Mouse (Mus musculus) urinary bladder, postnatal 36 days (tissue): ENCODE measurements around the gene Btg2.

ENCODE experiments used
- DNase-seq, 2 experiments: peaks; one replicate each; pipeline ENCODE4 v3.0.0; 2022; ENCODE audit warnings: low spot score in 2 of 2, mixed read lengths in 1 of 2

Gene Btg2

DNA sequence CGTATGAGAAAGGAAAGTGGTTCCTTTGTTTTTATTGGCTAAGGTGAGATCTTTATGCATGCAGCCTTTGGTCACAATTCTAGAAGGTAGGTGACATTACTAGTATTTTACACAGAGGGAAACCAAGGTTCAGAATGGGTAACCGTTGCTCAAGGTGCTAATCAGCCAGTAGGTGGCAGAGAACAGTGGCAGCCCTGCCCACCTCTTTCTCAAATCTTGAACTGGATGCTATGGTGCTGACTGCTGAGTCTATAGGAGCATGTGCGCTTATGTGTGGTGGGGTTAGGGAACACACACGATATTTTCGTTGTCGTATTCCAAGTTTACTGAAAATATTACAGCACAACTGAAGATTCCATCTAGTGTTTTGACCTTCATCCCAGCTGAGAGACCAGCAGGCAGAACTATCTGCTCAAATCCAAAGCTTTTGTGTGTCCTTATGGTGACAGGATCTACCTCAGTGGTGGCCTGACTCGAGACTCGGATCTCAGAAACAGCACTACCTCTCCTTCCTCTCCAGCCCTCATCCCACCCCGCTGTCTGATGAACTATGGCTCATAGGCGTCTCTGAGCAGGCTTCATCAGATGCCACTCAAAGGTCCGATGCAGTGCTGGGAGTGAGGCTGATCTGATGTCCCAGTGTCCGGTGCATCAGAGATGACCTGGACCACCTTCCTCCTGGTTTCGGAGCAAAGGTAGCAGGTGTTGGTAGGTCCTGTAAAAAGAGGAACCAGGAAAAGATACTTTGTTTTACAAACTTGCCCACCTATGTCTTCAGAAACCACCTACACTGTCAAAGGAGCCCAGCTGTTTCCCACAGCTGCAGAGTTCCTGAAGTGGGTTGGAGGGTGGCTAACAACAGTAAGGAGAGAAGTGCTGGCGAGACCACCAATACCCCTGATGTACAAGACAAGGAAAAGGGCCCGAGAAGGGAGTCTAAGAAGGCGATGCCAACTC lies 18.9 kb downstream of the Btg2 start:
- DNase-seq: no peak

DNA sequence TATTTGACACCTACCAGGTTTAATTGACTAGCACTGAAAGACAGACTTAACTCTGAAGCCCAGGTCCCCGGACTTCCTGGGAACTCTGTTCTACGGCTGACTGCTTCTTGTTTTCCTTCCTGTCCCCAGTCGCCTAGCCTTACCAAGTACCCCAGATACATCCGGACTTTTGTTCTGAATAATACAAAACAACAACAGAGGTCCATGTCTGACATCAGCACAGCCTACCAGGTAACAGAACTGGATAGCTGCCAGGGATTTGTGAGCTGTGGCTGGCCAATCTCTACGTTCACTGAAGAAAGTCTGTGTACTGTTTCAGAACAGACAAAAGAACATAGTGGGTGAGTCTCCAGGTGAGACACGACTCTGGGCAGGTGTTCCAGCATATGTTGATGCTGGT lies 20.1 kb downstream of the Btg2 start:
- no peak for DNase-seq

DNA sequence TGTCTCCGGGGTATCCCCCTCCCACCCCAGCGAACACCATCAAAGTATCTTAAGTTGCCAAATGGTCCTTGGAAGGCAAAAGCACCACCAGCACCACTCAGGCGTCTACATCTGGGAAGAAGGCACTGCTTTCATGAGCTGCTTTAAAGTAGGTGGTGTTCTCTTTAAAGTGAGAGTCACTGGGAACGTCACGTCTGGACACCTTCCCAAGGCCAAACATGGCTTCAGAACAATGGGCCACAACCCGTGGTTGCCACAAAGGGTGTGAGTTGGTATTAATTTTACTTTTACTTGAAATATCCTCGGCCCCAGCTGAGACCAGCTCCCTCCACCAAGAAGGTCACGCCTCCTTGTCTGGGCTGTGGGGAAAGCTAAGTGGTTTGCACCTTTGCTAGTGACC lies 21.2 kb downstream of the Btg2 start:
- DNase-seq: no peak

DNA sequence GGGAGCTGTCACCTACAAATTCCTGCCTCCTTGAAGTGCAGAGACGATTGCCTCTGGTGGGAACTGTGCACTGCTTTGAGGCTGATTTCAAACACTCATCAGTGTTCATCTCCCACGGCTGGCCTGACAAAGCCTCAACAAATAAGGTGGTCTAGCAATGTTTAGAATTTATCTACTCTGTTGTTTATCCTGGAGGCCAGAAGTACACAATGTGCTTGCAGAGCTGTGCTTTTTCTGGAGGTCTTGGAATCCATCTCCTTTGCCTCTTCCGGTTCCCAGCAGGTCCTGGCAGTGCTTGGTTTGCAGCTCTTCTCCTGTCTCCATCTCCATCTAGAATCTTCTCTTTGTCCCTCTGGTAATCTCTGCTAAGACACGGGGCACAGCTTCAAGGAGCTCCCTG lies 22.6 kb downstream of the Btg2 start:
- no peak for DNase-seq

DNA sequence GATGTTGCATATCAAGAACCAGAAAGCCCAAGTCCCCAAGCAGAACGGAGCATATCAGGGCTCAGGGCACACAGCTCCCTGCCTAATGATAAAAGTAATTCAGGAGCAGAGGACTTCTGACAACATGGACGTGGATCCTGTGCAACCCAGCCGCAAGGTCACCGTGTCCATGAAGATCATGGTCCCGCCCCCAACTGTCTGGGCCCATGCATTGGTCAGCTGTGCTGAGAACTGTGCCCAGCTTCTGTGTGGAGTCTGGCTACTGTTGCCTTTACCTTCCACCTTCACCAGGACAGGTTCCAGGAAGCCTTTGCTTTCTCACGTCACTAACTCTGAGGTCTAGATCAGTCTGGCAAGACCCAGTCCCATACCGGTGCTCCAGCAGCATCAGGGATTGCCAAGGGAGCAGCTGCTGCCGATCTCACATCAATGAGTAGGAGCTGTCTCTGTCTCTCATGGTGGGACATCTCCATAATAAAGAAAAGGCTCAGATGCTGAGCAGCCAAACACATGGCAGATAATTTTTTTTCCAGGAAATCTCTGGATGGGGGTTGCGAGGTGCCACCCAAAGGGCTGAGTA lies 23.2 kb downstream of the Btg2 start:
- DNase-seq: no peak

DNA sequence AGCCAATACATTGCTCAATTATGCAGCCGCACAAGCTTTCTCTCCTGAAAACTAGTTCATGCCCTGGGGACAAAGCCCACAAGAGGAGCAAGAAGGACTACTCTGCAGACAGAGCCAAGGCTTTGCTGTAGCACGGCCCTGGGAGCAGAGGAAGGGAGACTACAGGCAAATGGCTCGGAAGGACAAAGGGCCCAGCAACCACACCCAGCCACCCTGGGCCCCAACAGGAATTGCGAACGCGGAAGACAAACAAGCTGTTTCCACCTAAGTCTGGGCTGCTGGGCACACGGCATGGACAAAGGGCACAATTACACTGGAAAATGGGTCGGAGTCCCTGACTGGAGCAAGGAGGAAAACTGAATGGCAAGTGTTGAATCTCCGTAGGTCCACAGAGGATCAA lies 23.9 kb downstream of the Btg2 start:
- no peak for DNase-seq

DNA sequence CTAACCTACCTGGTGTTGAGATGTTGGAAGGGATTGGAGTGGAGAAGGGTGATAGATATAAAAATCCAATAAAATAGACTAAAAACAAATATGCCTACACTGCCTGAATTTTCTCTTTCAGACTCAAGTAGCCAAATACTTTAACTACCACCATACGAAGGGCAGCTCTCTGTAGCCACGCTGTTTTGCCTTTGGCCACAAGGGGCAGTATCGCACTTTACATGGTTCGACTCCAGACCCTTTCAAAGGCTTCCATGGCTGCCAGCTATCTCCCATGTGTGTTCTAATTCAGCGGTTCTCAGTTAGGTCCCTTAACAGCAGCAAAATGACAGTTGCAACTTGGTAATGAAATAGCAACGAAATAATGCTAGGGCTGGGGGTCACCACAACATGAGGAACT lies 25.7 kb downstream of the Btg2 start:
- peak; percentile 80 to 84 for DNase-seq

DNA sequence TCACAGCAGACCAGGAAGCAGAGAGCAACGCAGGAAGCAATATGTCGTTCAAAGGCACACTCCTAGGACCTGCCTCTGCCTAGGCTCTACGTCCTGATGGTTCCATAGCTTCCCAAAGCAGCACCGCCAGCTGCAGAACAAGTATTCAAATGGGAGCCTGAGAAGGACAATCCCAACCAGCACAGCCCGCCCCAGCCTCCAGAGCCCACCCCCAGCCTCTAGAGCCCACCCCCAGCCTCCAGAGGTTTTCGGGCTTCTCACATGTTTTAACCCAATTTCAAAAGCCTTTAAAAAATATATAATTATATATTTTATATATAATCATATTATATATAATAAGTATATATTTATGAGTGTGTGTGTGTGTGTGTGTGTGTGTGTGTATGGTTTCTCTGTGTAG lies 29.4 kb downstream of the Btg2 start:
- no peak for DNase-seq

DNA sequence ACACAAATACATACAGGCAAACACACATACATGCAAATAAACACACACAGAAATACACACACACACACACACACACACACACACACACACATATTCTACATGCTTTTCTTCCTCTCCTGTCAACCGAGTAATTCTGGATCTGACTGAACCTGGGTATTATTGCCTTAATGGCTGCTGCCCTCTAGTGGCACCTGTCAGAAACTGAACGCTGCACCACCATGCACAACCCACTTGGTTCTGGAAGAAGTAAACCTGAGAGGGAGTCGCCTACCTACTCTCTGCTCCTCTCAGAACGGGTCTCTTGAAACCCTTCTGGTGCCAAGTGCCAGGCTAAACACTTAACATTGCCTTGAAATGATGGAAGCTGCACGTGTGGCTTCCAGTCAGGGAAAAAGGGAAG lies 30.2 kb downstream of the Btg2 start:
- peak; percentile 63 to 72 for DNase-seq

DNA sequence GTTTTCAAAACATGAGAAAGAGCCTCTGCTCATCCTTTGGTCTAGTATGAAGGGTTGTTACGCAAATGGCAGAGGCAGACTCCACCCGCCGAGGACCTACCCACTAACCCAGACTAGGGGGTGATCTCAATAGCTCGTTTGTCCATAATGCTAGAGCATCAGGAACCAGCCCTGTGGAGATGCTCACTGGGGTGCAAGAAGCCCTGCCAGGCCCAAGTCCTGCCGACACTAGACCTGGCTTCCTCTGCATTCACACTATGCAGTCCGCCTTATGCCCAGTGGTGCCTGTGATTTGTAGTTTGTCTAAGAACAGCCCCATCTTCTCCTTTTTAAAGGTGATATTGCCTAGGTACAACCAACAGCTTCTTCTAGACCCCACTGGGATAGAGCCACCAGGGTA lies 31.5 kb downstream of the Btg2 start:
- DNase-seq: no peak

DNA sequence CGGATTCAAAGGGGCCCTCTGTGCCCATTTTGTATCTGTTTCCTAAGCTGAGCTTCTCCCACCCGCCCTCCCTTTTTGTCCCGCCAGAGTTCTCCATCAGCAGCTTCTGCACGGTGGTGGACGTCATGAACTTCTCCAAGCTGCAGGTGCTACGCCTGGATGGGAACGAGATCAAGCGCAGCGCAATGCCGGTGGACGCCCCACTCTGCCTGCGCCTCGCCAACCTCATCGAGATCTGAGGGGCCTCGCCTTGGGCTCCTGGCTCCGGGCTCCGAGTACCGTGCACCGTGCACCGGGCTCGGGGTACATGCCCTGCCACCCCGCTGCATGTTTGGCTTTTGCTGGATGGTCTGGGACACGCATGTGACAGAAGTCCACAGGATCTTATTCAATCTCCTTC lies 32.5 kb downstream of the Btg2 start:
- DNase-seq: no peak

DNA sequence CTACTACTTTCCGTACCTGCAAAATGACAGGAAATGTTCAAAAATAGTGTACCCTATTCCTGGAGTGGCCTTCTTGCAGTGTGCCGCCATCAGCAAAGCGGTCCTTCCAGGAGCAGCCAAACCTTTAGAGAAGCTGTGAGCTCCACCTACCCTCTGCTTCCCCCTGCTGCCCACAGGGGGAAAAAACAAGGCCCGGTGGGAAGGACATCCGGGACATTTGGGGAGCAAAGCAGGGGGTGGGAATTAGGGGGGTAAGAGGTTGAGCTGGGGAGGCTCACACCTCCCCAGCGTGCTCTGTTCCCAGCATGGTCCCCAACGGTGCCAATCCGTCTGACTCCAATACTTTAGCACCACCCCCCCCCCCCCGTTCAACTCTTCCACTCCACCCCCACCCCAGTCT lies 32.9 kb downstream of the Btg2 start:
- DNase-seq: peak; percentile 75 to 78

DNA sequence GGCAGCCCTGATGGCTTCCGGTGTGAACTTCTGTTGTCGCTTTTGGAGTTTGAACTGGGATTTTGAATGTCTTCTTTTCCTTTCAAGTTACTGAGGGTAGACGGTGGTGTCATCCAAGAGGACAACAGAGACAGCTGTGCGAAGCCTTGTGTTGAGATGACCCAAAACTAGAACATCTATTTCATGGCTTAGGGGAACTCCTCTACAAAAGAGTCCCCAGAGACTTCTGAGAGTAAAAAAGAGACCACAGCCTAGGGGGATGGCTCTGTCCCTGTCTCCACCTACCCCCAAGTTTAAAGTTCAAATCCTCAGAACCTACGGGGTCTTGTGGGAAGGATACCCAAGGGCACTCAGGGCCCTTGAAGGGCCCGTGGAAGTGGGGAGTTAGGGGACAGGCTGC lies 34.1 kb downstream of the Btg2 start:
- DNase-seq: no peak

DNA sequence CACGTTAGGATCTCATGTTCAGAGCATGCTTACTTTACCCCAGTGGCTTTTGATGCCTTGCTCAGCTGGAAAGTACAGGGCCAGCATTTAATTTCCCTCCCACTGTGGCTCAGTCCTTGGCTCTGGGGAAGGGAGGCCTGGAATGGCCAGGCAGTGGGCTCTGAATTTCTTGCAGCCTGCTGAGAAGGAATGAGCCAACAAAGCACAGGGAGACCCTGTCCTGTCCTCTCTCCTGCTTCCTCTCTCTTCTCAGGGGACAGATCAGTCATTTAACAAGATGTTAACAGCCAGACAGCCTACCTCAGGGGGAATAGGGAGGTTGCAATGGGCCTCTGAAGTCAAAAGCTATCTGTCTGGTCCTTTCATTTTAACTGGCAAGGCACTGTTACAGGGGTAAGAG lies 36.6 kb downstream of the Btg2 start:
- no peak for DNase-seq

DNA sequence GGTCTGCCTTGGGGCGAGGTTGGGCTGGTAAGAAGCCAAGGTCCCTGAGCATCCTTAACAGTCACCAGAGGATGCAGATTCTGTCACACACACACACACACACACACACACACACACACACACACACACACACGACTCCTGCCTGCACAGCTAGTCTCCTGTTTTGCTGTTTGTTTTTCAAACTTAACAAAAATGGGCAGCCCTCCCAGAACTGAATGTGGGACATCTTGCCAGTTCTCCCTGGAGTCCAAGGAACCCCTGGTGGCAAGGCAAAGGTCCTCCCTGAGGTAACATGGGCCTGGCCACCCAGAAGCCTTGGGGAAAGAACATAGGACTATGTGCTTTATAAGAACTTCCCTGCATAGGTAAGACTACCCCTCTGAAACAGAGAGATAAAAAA lies 37.0 kb downstream of the Btg2 start:
- peak in 1 of 2 experiments; percentile 43 for DNase-seq

DNA sequence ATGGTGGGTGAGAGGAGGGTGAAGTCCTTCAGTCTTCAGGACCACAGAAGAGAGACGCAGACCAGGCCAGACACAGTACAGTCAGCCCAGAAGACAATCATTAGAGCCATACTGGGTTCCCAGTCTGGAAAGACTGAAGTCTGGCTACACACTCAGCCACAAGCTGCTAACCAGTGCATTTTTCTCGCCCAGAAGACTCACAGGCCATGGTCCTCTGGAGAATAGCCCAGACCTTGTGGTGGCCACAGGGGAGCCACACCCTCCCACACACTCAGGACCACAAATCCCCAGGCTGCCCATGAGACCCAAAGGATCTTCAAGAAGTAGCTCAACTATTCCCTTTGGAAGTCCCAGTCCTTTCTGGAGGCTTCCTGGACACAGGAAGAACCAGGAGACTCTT lies 39.6 kb downstream of the Btg2 start:
- DNase-seq: no peak

DNA sequence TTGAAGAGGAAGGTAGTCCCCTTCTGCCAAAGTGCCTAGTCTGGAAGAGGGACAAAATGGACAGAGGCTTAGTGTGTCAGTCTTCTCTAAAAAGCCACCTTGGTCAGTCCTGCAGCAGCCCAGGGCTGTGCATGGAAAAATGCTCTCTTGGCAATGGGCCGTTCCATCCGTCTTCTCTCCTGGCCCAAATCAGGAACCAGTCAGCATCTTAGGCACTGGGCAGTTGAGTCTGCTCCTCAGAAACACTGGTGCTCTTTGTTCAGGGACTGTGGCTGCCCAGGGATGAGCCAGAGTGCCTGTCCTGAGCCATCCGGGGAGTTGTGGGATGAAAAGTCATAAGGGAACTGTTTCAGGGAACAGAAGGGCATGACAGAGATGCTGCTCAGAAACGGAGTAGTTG lies 40.6 kb downstream of the Btg2 start:
- no peak for DNase-seq

DNA sequence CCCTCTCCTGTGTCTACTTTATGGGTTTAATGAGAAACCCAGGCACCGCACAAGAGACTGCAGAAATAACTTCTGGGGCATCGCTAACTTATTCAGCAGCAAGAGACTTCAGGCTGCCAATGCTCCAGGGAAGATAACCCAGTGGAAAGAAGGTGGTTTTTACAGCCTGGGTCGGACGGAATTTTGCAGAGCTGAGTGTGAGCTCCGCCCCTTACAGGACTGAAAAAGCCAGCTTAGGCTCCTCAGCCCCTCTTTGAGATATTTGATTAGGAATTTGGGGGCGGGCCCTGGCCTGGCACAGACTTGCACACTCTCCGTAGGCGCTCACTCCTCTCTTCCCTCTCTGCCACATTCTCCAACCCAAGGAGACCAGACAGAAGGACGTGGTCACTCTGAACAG lies 41.7 kb downstream of the Btg2 start, which contains the start of gene Fmod:
Gene Fmod (plus strand): TSS at position 83 of the 400 bp plus-strand sequence.
- no peak for DNase-seq

DNA sequence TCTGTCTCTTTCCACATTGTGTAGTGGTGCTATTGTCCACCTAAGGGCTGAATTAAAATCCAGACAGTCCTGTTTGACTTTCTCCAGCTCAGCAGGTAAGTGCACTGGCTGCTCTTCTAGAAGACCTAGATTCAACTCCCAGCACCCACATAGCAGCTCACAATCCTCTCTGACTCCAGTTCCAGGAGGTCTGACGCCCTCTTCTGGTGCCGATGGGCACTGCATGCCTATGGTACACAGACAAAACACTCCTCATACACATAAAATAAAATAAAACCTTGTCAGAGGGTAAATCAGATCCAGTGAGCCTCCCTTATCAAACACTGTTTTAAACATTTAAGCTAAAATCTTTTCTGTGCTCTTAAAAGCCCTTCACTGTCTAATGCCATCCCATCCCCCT lies 42.4 kb downstream of the Btg2 start:
- no peak for DNase-seq

DNA sequence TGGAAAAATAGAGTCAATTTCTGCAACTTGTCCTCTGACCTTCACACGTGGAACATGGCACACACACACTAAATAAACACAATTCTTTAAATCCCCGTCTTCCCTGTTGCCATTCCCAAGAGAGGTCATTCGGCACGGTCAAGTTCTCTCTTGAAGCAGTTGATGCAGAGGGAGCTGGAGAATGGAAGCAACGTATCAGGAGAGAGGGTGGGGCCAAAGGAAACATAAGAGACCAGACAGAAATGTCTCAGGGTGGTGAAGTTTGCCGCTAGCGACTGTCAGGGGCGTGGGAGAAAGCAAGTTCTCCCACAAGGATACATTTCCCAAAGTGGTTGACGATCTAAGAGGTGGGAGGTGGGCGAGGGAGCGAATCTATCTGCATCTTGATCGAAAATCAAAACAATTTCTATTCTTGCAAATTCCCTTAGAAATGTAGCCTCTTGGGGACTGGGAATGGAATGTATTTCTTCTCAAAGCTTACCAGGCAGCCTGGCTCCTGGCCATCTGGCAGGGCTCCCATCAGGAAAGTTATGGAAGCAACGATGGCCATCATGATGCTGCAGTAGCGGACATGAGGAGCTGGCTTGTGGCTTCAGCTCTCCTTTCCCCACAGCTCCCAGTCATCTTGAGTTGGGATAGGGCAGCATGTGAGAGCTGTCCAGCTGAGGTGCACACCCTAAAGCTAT lies 50.6 kb downstream of the Btg2 start:
- DNase-seq: no peak

DNA sequence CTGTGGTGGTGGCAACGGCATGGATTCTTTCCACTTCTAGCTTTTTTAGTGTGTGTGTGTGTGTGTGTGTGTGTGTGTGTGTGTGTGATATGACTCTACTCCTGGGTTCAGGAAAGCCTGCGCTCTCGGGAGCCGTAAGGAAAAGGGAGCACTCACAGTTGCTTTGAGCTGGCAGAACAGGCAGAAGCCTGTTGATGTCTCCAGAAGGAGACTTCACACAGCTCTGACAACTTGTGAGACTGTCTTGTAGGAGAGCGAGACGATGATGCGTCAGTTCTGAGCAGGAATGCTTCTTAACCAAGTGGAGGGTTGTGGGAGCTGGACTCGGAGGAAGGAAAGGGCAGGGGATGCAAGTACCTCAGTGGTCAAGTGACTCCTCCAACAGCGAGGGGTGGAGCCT lies 52.2 kb downstream of the Btg2 start:
- no peak for DNase-seq

DNA sequence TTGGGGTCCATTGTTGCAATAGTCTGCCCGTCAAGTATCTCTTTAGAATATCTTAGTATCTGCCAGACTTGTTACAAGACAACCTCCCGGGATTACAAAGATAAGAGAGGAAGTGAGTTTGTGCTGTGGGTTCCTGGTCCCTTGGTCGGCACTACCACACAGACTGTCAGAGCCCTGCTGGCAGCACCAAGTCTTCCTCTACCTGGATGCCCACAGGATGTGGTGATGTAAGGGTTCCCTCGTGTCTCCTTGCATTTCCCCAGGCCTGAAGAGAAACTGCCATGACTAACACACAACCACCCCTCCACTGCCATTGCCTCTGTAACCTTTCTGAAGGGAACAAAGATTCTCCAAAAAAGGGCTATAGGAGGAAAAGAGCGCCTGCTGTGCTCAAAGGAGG lies 52.9 kb downstream of the Btg2 start:
- no peak for DNase-seq
